Mouse (Mus musculus): Measurements from ENCODE around the gene Lcn3.

DNA sequence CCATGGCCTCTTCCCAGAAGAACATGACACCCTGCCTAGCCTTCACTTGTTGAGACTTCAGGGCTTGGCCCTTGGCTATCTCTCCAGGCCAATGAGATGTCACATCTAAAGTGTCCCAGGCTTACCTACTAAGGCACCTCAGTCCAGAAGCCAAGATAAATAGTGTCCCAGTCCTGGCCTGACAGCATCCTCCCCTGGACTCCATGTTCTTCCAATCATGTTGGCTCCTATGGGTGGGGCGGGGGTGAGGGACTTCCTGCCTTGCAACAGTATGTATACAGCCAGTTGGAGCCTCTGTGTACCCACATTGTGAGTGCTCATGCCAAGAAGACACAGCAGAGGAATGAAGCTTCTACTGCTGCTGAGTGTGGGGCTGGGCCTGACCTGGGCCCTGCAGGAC is 11.3 kb downstream of the Lcn3 start, which contains the start of gene Lcn11:
- TF ChIP-seq CTCF (IDR thresholded peaks at IDR 0.05; ENCODE audit: extremely low read depth, insufficient read depth, insufficient read length, insufficient replicate concordance) (no peak), POLR2A (IDR thresholded peaks at IDR 0.05; ENCODE audit: low read depth, low read length) (no peak)

Data from spleen, adult 2 months (tissue).